Mouse (Mus musculus): ENCODE measurements around the gene Rcan1.

- TF ChIP-seq POLR2A (IDR thresholded peaks at IDR 0.05; ENCODE audit: low read depth, low read length) (no peak), CTCF (conservative IDR thresholded peaks at IDR 0.05; ENCODE audit: insufficient read depth, insufficient read length, low read depth, low read length) (no peak)
Measured at GRCm38 (mm10) chr16:92415702-92416118, 55.0 kb downstream of the Rcan1 start.
